ENCODE assay signal across 18 mouse cellular contexts in genomic region chr12:68882503-68882902, GRCm38 (mm10).
"Had no signal": no experiment of that assay in that cellular context is flagged by ENCODE, and none has a peak within 500 bp of the region (broad histone marks: within the 10 kb centered on the region; RNA-seq: fewer than 3 reads in every experiment).

No protein-coding gene starts in this region.

- H3K4me3 ChIP-seq: liver, embryonic 15.5 days; lung, embryonic 15.5 days; midbrain, embryonic 10.5 days; midbrain, embryonic 12.5 days; myocyte; neural tube, embryonic 13.5 days; neural tube, embryonic 15.5 days had no signal

- DNase-seq: liver, postnatal 0 days; lung, adult 2 months; lung, postnatal 14 days; lung, postnatal 36 days; midbrain, embryonic 14.5 days; thymus, adult 18-20 months; thymus, postnatal 14 days; thymus, postnatal 36 days had no signal

- H3K9me3 ChIP-seq: liver, embryonic 15.5 days; lung, embryonic 15.5 days; midbrain, embryonic 10.5 days; midbrain, embryonic 12.5 days; neural tube, embryonic 13.5 days; neural tube, embryonic 15.5 days had no signal

- H3K4me1 ChIP-seq: liver, embryonic 15.5 days; lung, embryonic 15.5 days; midbrain, embryonic 10.5 days; midbrain, embryonic 12.5 days; neural tube, embryonic 13.5 days; neural tube, embryonic 15.5 days had no signal

- H3K4me2 ChIP-seq: liver, embryonic 15.5 days; lung, embryonic 15.5 days; midbrain, embryonic 12.5 days; neural tube, embryonic 13.5 days; neural tube, embryonic 15.5 days had no signal

- H3K27me3 ChIP-seq: liver, embryonic 15.5 days; lung, embryonic 15.5 days; midbrain, embryonic 12.5 days; neural tube, embryonic 13.5 days; neural tube, embryonic 15.5 days had no signal

- ATAC-seq: liver, postnatal 0 days; lung, postnatal 0 days; midbrain, embryonic 16.5 days had no signal

- H3K36me3 ChIP-seq: liver, embryonic 15.5 days; lung, embryonic 15.5 days; midbrain, embryonic 10.5 days; midbrain, embryonic 12.5 days; neural tube, embryonic 13.5 days; neural tube, embryonic 15.5 days had no signal

- H3K9ac ChIP-seq: liver, embryonic 15.5 days; liver, postnatal 0 days; lung, embryonic 15.5 days; midbrain, embryonic 12.5 days; neural tube, embryonic 13.5 days; neural tube, embryonic 15.5 days had no signal

- H3K27ac ChIP-seq: liver, embryonic 15.5 days; lung, embryonic 15.5 days; macrophage; midbrain, embryonic 10.5 days; midbrain, embryonic 12.5 days; neural tube, embryonic 13.5 days; neural tube, embryonic 15.5 days had no signal
